Mouse (Mus musculus): ENCODE measurements around the gene Zswim3. TPM values are rescaled to one million over a fixed set of nuclear protein-coding genes. Genes with fewer than 3 reads are reported as not detected.
A peak's percentile ranks its signal among the peaks of the same experiment; 100 is the strongest.

The Zswim3 gene
- polyA plus RNA-seq, 1 experiment from 2014 or later = 5.9 TPM

- peaks cover 63% of the 10 kb centered on the region for H3K36me3 ChIP-seq (ENCODE audit: control insufficient read depth, insufficient read depth, low read length)
- 69% methylated on average over 4 of the region's 4 CpGs for WGBS
- no peak overlapping the region for H3K9ac ChIP-seq (ENCODE audit: low read length)
- H3K4me3 ChIP-seq (ENCODE audit: control insufficient read depth in 1 of 2, insufficient read depth in 1 of 2, low read depth in 1 of 2, low read length in 2 of 2) = no peak overlapping the region
- H3K27me3 ChIP-seq (ENCODE audit: control insufficient read depth, insufficient read depth, low read length) = no peaks in the 10 kb centered on the region
- ATAC-seq (ENCODE audit: insufficient number of reproducible peaks, insufficient read depth, low FRiP score, low read depth) = no peak
- no peaks in the 10 kb centered on the region for H3K9me3 ChIP-seq (ENCODE audit: control insufficient read depth, low read length)
- peaks cover 11 to 24% of the 10 kb centered on the region in 2 experiments for H3K4me1 ChIP-seq (ENCODE audit: control insufficient read depth in 2 of 2, insufficient read depth in 2 of 2, low read length in 2 of 2)
- no peak overlapping the region; a peak in 1 of 4 replicates for H3K27ac ChIP-seq (replicated peaks in 1 of 2; ENCODE audit: control insufficient read depth in 1 of 2, insufficient read depth in 1 of 2, low read depth in 2 of 2, low read length in 2 of 2)
- H3K4me2 ChIP-seq (ENCODE audit: low read length) = no peak overlapping the region
These were observed 14.4 kb upstream of the Zswim3 start for GRCm38 (mm10) chr2:164790451-164790850.

- Histone ChIP-seq H3K36me3 (ENCODE audit: control insufficient read depth, insufficient read depth, low read length) (peaks cover 77% of the 10 kb centered on the region), H3K4me1 (ENCODE audit: control insufficient read depth in 2 of 2, insufficient read depth in 2 of 2, low read length in 2 of 2) (peaks cover 8 to 22% of the 10 kb centered on the region in 2 experiments), H3K9me3 (ENCODE audit: control insufficient read depth, low read length) (no peaks in the 10 kb centered on the region), H3K4me2 (ENCODE audit: low read length) (no peak overlapping the region), H3K4me3 (ENCODE audit: control insufficient read depth in 1 of 2, insufficient read depth in 1 of 2, low read depth in 1 of 2, low read length in 2 of 2) (no peak overlapping the region), H3K9ac (ENCODE audit: low read length) (no peak overlapping the region), H3K27me3 (ENCODE audit: control insufficient read depth, insufficient read depth, low read length) (no peaks in the 10 kb centered on the region), H3K27ac (replicated peaks in 1 of 2; ENCODE audit: control insufficient read depth in 1 of 2, insufficient read depth in 1 of 2, low read depth in 2 of 2, low read length in 2 of 2) (no peak overlapping the region)
- ATAC-seq (ENCODE audit: insufficient number of reproducible peaks, insufficient read depth, low FRiP score, low read depth) = no peak
- 89% methylated on average over 18 of the region's 18 CpGs for WGBS
These were observed 13.0 kb upstream of the Zswim3 start for GRCm38 (mm10) chr2:164791841-164792261.

- WGBS = 81% methylated on average over 12 of the region's 12 CpGs
- no peaks in the 10 kb centered on the region for H3K27me3 ChIP-seq (ENCODE audit: control insufficient read depth, insufficient read depth, low read length)
- H3K36me3 ChIP-seq (ENCODE audit: control insufficient read depth, insufficient read depth, low read length) = peaks cover 83% of the 10 kb centered on the region
- H3K4me3 ChIP-seq (ENCODE audit: control insufficient read depth in 1 of 2, insufficient read depth in 1 of 2, low read depth in 1 of 2, low read length in 2 of 2) = no peak overlapping the region
- no peak overlapping the region for H3K4me2 ChIP-seq (ENCODE audit: low read length)
- ATAC-seq (ENCODE audit: insufficient number of reproducible peaks, insufficient read depth, low FRiP score, low read depth) = no peak
- H3K9me3 ChIP-seq (ENCODE audit: control insufficient read depth, low read length) = no peaks in the 10 kb centered on the region
- peaks cover 5 to 14% of the 10 kb centered on the region in 2 experiments; a peak in 3 of 4 replicates for H3K4me1 ChIP-seq (ENCODE audit: control insufficient read depth in 2 of 2, insufficient read depth in 2 of 2, low read length in 2 of 2)
- H3K27ac ChIP-seq (replicated peaks in 1 of 2; ENCODE audit: control insufficient read depth in 1 of 2, insufficient read depth in 1 of 2, low read depth in 2 of 2, low read length in 2 of 2) = peak overlapping the region; percentile 78 to 88
- H3K9ac ChIP-seq (ENCODE audit: low read length) = no peak overlapping the region
These were observed 12.3 kb upstream of the Zswim3 start for GRCm38 (mm10) chr2:164792400-164793190.

GRCm38 (mm10) chr2:164793236-164793635 is 11.7 kb upstream of the Zswim3 start:
- no peak overlapping the region for H3K4me2 ChIP-seq (ENCODE audit: low read length)
- ATAC-seq (ENCODE audit: insufficient number of reproducible peaks, insufficient read depth, low FRiP score, low read depth) = peak; percentile 12; the same call in 1 of the 2 replicates
- H3K27me3 ChIP-seq (ENCODE audit: control insufficient read depth, insufficient read depth, low read length) = no peaks in the 10 kb centered on the region
- WGBS = 37% methylated on average over 3 of the region's 3 CpGs
- peak overlapping the region; percentile 2; the same call in 1 of the 2 replicates for H3K9ac ChIP-seq (ENCODE audit: low read length)
- H3K9me3 ChIP-seq (ENCODE audit: control insufficient read depth, low read length) = no peaks in the 10 kb centered on the region
- H3K36me3 ChIP-seq (ENCODE audit: control insufficient read depth, insufficient read depth, low read length) = peaks cover 88% of the 10 kb centered on the region
- peaks cover 5 to 14% of the 10 kb centered on the region in 2 experiments; a peak in 3 of 4 replicates for H3K4me1 ChIP-seq (ENCODE audit: control insufficient read depth in 2 of 2, insufficient read depth in 2 of 2, low read length in 2 of 2)
- no peak overlapping the region for H3K4me3 ChIP-seq (ENCODE audit: control insufficient read depth in 1 of 2, insufficient read depth in 1 of 2, low read depth in 1 of 2, low read length in 2 of 2)
- H3K27ac ChIP-seq (replicated peaks in 1 of 2; ENCODE audit: control insufficient read depth in 1 of 2, insufficient read depth in 1 of 2, low read depth in 2 of 2, low read length in 2 of 2) = peak overlapping the region; percentile 78 to 88

- WGBS = 66% methylated on average over 2 of the region's 2 CpGs
- Histone ChIP-seq H3K4me1 (ENCODE audit: control insufficient read depth in 2 of 2, insufficient read depth in 2 of 2, low read length in 2 of 2) (peaks cover 5 to 14% of the 10 kb centered on the region in 2 experiments; a peak in 3 of 4 replicates), H3K4me2 (ENCODE audit: low read length) (no peak overlapping the region), H3K27ac (replicated peaks in 1 of 2; ENCODE audit: control insufficient read depth in 1 of 2, insufficient read depth in 1 of 2, low read depth in 2 of 2, low read length in 2 of 2) (peak overlapping the region; percentile 78 to 88), H3K4me3 (ENCODE audit: control insufficient read depth in 1 of 2, insufficient read depth in 1 of 2, low read depth in 1 of 2, low read length in 2 of 2) (no peak overlapping the region), H3K9ac (ENCODE audit: low read length) (0 out of 2 replicates have a peak overlapping the region, but pooled peaks have one; percentile 2), H3K36me3 (ENCODE audit: control insufficient read depth, insufficient read depth, low read length) (peaks cover 84% of the 10 kb centered on the region), H3K27me3 (ENCODE audit: control insufficient read depth, insufficient read depth, low read length) (no peaks in the 10 kb centered on the region), H3K9me3 (ENCODE audit: control insufficient read depth, low read length) (no peaks in the 10 kb centered on the region)
- ATAC-seq (ENCODE audit: insufficient number of reproducible peaks, insufficient read depth, low FRiP score, low read depth) = no peak
These were observed 11.1 kb upstream of the Zswim3 start for GRCm38 (mm10) chr2:164793772-164794171.

GRCm38 (mm10) chr2:164794293-164794692 is 10.6 kb upstream of the Zswim3 start:
- ATAC-seq (ENCODE audit: insufficient number of reproducible peaks, insufficient read depth, low FRiP score, low read depth) = no peak
- no peak overlapping the region for H3K4me2 ChIP-seq (ENCODE audit: low read length)
- H3K9ac ChIP-seq (ENCODE audit: low read length) = no peak overlapping the region
- H3K36me3 ChIP-seq (ENCODE audit: control insufficient read depth, insufficient read depth, low read length) = peaks cover 85% of the 10 kb centered on the region
- no peaks in the 10 kb centered on the region for H3K27me3 ChIP-seq (ENCODE audit: control insufficient read depth, insufficient read depth, low read length)
- H3K27ac ChIP-seq (replicated peaks in 1 of 2; ENCODE audit: control insufficient read depth in 1 of 2, insufficient read depth in 1 of 2, low read depth in 2 of 2, low read length in 2 of 2) = peak overlapping the region; percentile 45 to 78; a peak in 3 of 4 replicates
- WGBS = 25% methylated on average over 5 of the region's 5 CpGs
- H3K4me3 ChIP-seq (ENCODE audit: control insufficient read depth in 1 of 2, insufficient read depth in 1 of 2, low read depth in 1 of 2, low read length in 2 of 2) = no peak overlapping the region
- peaks cover 5 to 14% of the 10 kb centered on the region in 2 experiments; a peak in 3 of 4 replicates for H3K4me1 ChIP-seq (ENCODE audit: control insufficient read depth in 2 of 2, insufficient read depth in 2 of 2, low read length in 2 of 2)
- no peaks in the 10 kb centered on the region for H3K9me3 ChIP-seq (ENCODE audit: control insufficient read depth, low read length)

- Histone ChIP-seq H3K4me3 (ENCODE audit: control insufficient read depth in 1 of 2, insufficient read depth in 1 of 2, low read depth in 1 of 2, low read length in 2 of 2) (no peak overlapping the region), H3K27ac (replicated peaks in 1 of 2; ENCODE audit: control insufficient read depth in 1 of 2, insufficient read depth in 1 of 2, low read depth in 2 of 2, low read length in 2 of 2) (no peak overlapping the region), H3K9me3 (ENCODE audit: control insufficient read depth, low read length) (no peaks in the 10 kb centered on the region), H3K4me1 (ENCODE audit: control insufficient read depth in 2 of 2, insufficient read depth in 2 of 2, low read length in 2 of 2) (peaks cover 5 to 14% of the 10 kb centered on the region in 2 experiments; a peak in 3 of 4 replicates), H3K4me2 (ENCODE audit: low read length) (no peak overlapping the region), H3K36me3 (ENCODE audit: control insufficient read depth, insufficient read depth, low read length) (peaks cover 85% of the 10 kb centered on the region), H3K9ac (ENCODE audit: low read length) (no peak overlapping the region), H3K27me3 (ENCODE audit: control insufficient read depth, insufficient read depth, low read length) (no peaks in the 10 kb centered on the region)
- 74% methylated on average over 4 of the region's 4 CpGs for WGBS
- ATAC-seq (ENCODE audit: insufficient number of reproducible peaks, insufficient read depth, low FRiP score, low read depth) = no peak
These were observed 9.0 kb upstream of the Zswim3 start for GRCm38 (mm10) chr2:164795868-164796267.
